Mouse (Mus musculus): Measurements from ENCODE around the gene Dmac1.
"Not testable (repeated sequence)": the region's sequence is repeated elsewhere in the genome, so short reads cannot be mapped to it uniquely, and the experiment has no call there.

Dmac1 gene

DNA sequence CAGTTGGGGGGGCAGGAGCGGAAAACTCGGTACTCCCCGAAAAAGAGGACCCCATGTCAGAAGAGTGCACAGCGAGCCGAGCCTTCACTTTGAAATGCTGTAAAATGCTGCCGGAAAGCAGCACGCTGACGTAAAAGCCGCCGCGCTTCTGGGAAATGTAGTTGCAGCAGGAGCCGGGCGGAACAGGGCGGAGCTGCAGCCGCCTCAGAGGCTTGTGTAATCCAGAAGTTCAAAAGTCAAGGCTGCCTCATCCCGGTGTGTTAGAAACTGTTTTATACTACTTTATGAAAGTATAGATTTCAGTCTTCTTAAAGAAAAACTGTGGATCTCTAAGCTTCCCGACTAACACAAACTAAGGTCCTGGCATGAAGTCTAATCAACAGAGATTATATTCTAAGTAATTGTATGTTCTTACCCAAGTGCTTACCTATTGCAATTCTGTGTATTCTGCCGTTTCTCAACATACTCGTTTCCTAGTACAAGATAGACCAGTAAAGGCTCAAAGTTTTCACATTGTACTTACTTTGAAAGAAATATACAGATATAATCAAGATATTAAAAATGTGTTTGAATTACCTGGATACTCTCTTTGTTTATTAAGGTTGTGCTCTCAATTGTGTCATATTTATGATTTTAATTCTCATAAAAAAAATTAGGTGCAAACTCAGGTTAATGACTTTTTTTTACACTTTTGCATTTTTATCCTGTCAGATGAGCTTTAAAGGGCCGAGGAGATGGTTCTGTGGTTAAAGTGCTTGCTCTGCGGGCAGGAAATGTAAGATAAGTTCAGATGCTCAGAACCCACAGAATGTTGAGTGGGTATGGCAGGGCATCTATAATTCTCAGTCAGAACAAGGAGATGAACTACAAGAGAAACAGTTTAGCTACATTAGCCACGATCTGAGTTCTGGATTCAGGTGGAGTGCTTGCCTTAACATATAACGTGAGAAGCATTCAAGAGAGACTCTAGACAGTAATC is at the start of gene Dmac1:
TSS of gene Dmac1 (minus strand) at position 109 of the 979 bp plus-strand sequence.
- peak; percentile 97 to 98 for DNase-seq

- no peak for DNase-seq
These were observed 37.3 kb upstream of the Dmac1 start for GRCm38 (mm10) chr4:75315431-75315830.

DNA sequence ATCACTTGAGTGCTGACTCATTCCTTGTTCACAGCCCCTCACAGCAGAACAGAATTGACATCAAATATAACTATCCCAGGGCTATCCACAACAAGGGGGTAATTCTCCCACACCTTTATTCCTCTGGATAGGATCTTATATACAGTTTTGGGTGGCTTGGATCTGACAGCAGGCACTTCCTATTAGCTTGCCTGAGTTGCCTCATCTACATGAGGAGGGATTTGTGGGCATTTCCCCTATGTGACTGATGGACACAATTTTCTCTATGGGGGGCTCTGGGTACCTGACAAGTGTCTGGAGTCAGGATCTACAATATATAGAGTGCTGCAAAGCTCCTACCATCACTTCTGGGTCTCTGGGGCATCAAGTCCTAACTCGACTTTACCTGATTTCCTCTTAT is 36.9 kb upstream of the Dmac1 start:
- DNase-seq: no peak

DNA sequence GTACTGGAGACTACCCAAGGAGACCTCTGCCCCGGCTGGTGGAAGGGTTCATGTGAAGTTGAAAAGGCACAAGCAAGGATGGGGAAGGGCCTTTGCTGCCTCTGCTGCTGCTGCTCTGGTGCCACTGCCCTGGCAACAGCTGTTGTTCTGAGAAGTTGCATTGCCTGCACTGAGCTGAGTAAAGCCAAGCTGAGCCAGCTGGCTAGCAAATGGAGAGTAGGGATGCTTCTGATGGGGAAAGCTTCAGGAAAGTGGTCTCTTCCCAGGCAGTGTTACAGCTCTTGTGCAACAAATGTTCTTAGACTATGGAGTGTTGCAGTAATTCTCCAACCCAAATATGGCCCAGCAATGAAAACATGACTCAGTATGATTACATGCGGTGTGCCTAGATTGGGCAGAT is 33.8 kb upstream of the Dmac1 start:
- no peak for DNase-seq

- DNase-seq: no peak
These were observed 33.2 kb upstream of the Dmac1 start for GRCm38 (mm10) chr4:75311305-75311704.

DNA sequence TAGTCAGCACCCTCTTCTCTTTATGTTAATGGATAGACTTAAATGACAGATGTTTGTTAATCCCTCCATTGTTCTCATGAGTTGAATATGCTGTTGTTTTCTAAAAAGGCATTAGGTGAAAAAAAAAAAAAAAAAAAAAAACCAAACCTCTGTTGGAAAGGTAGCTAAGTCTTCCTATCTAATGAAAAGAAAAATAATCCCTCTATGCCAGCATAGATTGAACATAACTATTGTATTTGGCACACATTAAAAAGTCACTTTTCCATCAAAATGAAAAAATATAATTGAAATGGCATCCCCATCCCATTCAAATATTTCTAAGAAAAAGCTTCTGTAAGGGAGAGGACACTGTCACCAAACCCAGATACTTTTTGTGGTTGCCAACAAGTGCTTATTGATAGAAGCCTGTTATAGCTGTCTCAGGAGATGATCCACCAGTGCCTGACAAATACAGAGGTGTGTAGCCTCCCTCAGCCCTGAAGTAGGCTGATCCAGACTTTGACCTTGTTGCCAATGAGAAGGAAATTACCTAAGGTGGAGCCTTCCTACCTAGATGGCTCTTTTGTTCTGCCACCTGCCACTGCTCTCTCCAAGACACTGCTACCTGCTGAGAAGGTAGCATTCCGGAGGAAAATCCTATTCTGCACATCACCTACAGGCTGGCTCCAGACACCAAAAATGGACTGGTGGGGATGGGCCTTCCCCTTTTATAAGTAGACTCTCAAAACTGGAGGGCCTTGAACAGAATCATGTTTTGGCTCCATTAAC is 22.3 kb upstream of the Dmac1 start:
- DNase-seq: no peak

DNA sequence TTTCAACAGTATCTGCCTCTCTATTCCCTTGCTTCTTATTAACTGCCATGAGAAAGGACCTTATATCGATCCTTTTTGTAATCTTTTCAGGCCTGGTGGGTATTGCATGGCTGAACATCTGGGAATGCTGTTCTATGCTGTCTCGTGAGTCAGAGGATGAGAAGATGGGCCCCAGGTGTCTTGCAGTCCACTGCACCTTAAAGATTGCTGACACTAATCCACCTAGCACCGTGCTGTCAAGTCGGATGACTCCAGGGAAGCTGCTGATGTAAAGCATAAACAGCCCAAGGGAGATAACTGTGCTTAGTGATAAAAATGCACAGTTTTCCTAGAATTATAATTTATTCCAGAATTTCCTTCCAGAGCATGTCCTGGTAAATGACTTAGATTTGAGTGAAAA is 14.2 kb upstream of the Dmac1 start:
- no peak for DNase-seq

DNA sequence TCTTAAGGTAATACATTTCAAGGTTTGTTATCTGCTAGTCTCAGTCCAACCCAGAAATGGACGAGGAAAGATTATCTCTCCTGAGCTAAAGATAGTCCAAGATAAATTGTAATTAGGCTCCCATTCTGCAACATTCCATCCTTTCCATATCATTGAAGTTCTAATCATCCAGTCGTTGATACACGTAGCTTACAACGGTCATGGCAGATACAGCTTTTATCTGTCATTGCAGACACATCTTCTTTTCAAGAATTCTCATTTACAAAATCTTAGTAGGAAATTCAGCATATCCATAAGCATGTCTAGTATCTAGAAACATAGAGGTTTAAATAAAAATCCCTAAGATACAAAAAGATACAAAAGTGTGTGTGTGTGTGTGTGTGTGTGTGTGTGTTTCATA is 13.0 kb upstream of the Dmac1 start:
- DNase-seq: no peak

GRCm38 (mm10) chr4:75277467-75278196 is 473 bp downstream of the Dmac1 start:
- DNase-seq: peak; percentile 14 to 23

- DNase-seq: no peak
These were observed 2.4 kb downstream of the Dmac1 start for GRCm38 (mm10) chr4:75275737-75276136.

DNA sequence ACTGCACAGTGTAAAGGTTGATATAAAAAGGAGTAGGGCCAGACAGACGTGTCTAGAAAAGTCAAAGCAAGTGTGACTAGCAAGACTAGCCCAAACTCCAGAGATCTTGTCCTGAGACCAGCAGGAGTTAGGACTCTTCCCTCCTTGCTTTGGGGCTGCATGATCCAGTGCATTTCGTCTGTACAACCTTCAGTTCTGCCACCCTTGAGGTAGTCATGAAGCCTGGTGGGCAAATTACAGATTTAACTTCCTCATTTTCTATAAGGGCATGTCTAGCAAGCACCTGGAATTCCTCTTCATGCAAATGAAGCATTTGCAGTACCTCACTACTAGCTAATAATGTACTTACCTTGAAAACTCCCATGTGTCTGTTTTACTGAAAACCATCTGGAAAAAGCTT is 10.2 kb downstream of the Dmac1 start:
- no peak for DNase-seq

GRCm38 (mm10) chr4:75266773-75267550 is 11.1 kb downstream of the Dmac1 start:
- no peak for DNase-seq

GRCm38 (mm10) chr4:75264219-75264618 is 13.9 kb downstream of the Dmac1 start:
- no peak for DNase-seq

DNA sequence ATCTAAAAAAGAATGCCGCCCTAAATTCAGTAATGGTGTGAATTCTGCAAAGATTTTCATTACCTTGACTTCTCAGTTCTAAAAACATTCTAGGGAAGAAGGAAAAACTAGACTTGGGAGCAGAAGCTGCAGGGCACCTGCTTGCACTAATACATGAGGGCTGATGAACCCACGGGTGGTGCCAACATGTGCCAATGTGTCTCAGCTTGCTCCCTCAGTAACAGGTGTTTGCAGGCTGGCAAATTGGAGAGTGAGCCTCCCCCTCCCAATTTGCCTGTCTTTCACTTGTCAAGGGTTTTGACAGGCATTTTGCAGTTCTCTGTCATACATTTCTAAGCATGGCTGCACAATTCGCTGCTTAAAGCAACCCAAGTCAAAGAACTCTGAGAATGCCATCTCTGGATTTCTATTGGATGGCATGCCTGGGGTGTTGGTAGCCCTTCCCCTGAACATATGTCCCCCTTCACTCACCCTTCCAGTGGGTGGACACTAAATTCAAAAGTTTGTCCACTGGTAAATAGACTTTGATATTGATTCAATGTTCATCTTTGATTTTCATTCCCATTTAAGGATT is 14.5 kb downstream of the Dmac1 start:
- peak; percentile 21 to 49 for DNase-seq

DNA sequence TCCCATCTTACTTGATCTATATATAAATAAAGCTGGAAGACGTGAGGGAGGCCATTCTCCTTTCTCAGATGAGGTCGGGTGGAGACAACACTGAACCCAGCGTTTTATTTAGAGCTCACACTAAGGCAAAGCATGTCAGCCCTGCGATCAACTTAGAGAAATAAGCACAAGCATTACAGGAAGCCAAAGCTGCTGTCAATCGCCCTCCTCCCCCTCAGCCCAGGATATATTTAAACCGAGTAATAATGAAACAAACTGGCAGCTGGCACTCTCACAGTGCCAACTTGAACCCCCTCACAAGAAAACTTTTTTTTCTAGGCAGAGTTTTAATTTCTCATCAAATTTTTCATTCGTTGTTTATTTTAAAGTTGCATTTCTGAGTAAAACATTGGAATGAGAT is 15.7 kb downstream of the Dmac1 start:
- DNase-seq: no peak

DNA sequence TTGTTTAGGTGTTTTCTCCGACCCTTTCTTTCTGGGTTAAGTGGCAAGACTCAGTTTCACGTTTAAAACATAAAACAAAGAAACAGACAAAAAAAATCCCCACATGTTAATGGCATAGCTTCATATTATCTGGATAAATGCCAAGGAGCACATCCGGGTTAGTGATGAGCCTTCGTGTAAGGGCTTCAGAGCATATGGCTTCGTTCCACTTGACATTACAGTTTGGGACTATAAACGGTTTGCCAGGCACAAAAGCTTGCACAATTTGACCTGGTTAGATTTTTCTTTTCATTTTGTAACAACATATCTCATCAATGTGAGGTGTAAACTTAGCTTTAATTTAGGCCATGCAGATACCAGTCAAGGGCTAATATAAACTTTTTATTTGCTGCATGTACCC is 17.9 kb downstream of the Dmac1 start:
- DNase-seq: no peak

- DNase-seq: no peak
These were observed 18.7 kb downstream of the Dmac1 start for GRCm38 (mm10) chr4:75259447-75259846.

GRCm38 (mm10) chr4:75234602-75235001 is 43.5 kb downstream of the Dmac1 start:
- DNase-seq: not testable (repeated sequence)

Data from cerebellum, postnatal 25 days (tissue).